Mouse (Mus musculus): ENCODE measurements around the gene Apod. TPM values are rescaled to one million over a fixed set of nuclear protein-coding genes. Genes with fewer than 3 reads are reported as not detected.
"Not testable (repeated sequence)": the region's sequence is repeated elsewhere in the genome, so short reads cannot be mapped to it uniquely, and the experiment has no call there.

The Apod gene
- 433 and 468 TPM in 2 replicates for polyA plus RNA-seq (2012; rRNA removed)

GRCm38 (mm10) chr16:31314497-31315233 lies at the start of gene Apod:
Gene Apod (minus strand): TSS chr16:31314808.
- DNase-seq (ENCODE audit: extremely low spot score in 1 of 2, low spot score in 1 of 2) = no peak

- no peak for DNase-seq (ENCODE audit: extremely low spot score in 1 of 2, low spot score in 1 of 2)
Measured at GRCm38 (mm10) chr16:31363685-31364436, 49.3 kb upstream of the Apod start.

GRCm38 (mm10) chr16:31359542-31359941 lies 44.9 kb upstream of the Apod start:
- no peak for DNase-seq (ENCODE audit: extremely low spot score in 1 of 2, low spot score in 1 of 2)

GRCm38 (mm10) chr16:31358991-31359390 lies 44.4 kb upstream of the Apod start:
- DNase-seq (ENCODE audit: extremely low spot score in 1 of 2, low spot score in 1 of 2) = no peak

GRCm38 (mm10) chr16:31358576-31358975 lies 44.0 kb upstream of the Apod start:
- DNase-seq (ENCODE audit: extremely low spot score in 1 of 2, low spot score in 1 of 2) = no peak

GRCm38 (mm10) chr16:31355882-31356281 lies 41.3 kb upstream of the Apod start:
- no peak for DNase-seq (ENCODE audit: extremely low spot score in 1 of 2, low spot score in 1 of 2)

GRCm38 (mm10) chr16:31354341-31355329 lies 40.0 kb upstream of the Apod start:
- peak in 1 of 2 experiments; percentile 78 for DNase-seq (ENCODE audit: extremely low spot score in 1 of 2, low spot score in 1 of 2)

- DNase-seq (ENCODE audit: extremely low spot score in 1 of 2, low spot score in 1 of 2) = peak in 1 of 2 experiments; percentile 57
Measured at GRCm38 (mm10) chr16:31352996-31353395, 38.4 kb upstream of the Apod start.

- DNase-seq (ENCODE audit: extremely low spot score in 1 of 2, low spot score in 1 of 2) = peak; percentile 61 to 84
Measured at GRCm38 (mm10) chr16:31347581-31347980, 33.0 kb upstream of the Apod start.

GRCm38 (mm10) chr16:31342966-31343365 lies 28.4 kb upstream of the Apod start:
- no peak for DNase-seq (ENCODE audit: extremely low spot score in 1 of 2, low spot score in 1 of 2)

GRCm38 (mm10) chr16:31342556-31342955 lies 27.9 kb upstream of the Apod start:
- no peak for DNase-seq (ENCODE audit: extremely low spot score in 1 of 2, low spot score in 1 of 2)

GRCm38 (mm10) chr16:31339332-31339731 lies 24.7 kb upstream of the Apod start:
- no peak for DNase-seq (ENCODE audit: extremely low spot score in 1 of 2, low spot score in 1 of 2)

- no peak for DNase-seq (ENCODE audit: extremely low spot score in 1 of 2, low spot score in 1 of 2)
Measured at GRCm38 (mm10) chr16:31337956-31338355, 23.3 kb upstream of the Apod start.

GRCm38 (mm10) chr16:31334796-31335195 lies 20.2 kb upstream of the Apod start:
- no peak for DNase-seq (ENCODE audit: extremely low spot score in 1 of 2, low spot score in 1 of 2)

GRCm38 (mm10) chr16:31332586-31332985 lies 18.0 kb upstream of the Apod start:
- DNase-seq (ENCODE audit: extremely low spot score in 1 of 2, low spot score in 1 of 2) = no peak

- not testable (repeated sequence) for DNase-seq (ENCODE audit: extremely low spot score in 1 of 2, low spot score in 1 of 2)
Measured at GRCm38 (mm10) chr16:31330970-31331369, 16.4 kb upstream of the Apod start.

GRCm38 (mm10) chr16:31329668-31330067 lies 15.1 kb upstream of the Apod start:
- DNase-seq (ENCODE audit: extremely low spot score in 1 of 2, low spot score in 1 of 2) = no peak

- DNase-seq (ENCODE audit: extremely low spot score in 1 of 2, low spot score in 1 of 2) = no peak
Measured at GRCm38 (mm10) chr16:31327891-31328290, 13.3 kb upstream of the Apod start.

GRCm38 (mm10) chr16:31327430-31327829 lies 12.8 kb upstream of the Apod start:
- no peak for DNase-seq (ENCODE audit: extremely low spot score in 1 of 2, low spot score in 1 of 2)

- no peak for DNase-seq (ENCODE audit: extremely low spot score in 1 of 2, low spot score in 1 of 2)
Measured at GRCm38 (mm10) chr16:31326679-31327078, 12.1 kb upstream of the Apod start.

- DNase-seq (ENCODE audit: extremely low spot score in 1 of 2, low spot score in 1 of 2) = no peak
Measured at GRCm38 (mm10) chr16:31325966-31326365, 11.4 kb upstream of the Apod start.
